Mouse (Mus musculus) A20 (cell line): ENCODE results near the gene Slc22a17.
"Not testable (repeated sequence)": the region's sequence is repeated elsewhere in the genome, so short reads cannot be mapped to it uniquely, and the experiment has no call there.

ENCODE experiments used
- DNase-seq: peaks from one replicate; pipeline ENCODE4 v3.0.0-alpha.2; 2011; ENCODE audit warnings: low read depth, low spot score

The Slc22a17 gene

DNA sequence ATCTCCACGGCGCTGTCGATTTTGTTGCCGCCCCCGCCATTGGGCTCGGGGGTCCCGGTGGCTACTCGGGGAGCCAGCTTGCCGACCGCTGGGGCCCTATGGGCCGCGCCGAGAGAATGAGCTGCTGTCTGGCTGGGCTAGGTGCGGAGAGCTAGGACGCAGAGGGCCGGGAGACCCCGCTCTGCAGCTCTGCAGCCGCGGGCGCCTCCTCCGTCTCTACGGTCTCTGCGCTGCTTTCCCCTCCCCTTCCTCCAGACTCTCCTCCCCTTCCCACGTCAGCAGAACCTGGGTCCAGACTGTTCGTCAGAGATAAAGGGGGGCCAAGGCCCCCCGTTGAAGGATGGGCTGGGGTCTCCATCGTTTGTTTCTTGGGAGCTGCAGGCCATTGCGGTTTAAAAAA lies at the start of gene Slc22a17:
Gene Slc22a17, minus strand, starts transcription at position 247 of the 400 bp plus-strand sequence.
- DNase-seq = no peak

DNA sequence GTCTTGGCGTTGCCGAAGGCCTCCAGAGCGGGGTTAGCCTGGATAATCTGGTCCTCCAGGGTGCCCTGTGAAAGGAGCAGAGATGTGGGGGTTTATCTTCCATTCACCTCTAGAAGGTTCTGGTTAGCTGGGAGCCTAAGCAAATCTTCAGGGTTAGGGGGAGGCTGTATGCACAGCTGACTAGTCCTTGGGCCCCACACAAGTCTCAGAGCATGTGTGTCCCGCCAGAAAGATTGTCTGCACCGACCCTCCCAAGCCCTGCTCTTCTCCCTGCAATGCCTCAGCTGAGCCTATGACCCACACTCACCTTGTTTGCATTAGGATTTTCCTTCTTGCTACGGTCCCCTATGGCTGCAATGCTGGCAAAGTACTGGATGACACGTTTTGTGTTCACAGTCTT lies 49.8 kb upstream of the Slc22a17 start:
- no peak for DNase-seq

DNA sequence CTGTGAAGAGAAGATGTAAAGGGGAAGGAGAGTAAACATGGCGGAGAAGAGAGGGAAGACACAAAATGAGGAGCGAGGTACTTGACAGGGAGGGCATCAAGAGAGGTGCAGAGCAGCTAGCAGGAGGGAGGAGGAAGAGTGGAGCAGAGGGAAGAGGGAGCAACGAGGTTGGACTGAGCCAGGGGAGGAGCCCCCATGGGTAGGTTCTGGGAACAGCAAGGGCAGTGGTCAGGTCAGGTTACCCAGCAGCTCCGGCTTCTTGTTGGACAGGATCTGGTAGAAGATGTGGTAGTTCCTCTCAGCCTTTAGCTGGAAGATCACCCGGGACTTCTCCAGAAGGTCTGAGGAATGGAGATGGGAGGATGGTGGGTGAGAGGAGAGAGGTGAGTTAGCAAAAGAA lies 48.6 kb upstream of the Slc22a17 start:
- no peak for DNase-seq

DNA sequence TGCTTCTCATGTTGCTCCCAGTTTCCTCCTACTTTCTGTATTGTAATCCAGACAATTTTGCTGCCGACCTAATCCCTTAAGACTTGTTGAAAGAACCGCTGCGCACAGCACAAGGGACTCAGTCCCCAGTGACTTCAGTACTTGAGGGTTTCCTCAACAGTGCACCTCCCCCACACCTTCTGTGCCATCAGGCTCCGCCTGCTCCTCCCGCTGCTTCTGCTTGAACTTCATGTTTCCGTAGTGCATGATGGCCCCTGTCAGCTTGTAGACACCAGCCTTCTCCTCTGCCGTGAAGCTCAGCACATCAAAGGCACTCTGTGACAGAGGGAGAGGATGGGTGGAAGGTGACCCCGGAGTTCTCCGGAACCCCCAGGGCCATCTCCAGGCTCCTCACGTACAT lies 47.8 kb upstream of the Slc22a17 start:
- no peak for DNase-seq

DNA sequence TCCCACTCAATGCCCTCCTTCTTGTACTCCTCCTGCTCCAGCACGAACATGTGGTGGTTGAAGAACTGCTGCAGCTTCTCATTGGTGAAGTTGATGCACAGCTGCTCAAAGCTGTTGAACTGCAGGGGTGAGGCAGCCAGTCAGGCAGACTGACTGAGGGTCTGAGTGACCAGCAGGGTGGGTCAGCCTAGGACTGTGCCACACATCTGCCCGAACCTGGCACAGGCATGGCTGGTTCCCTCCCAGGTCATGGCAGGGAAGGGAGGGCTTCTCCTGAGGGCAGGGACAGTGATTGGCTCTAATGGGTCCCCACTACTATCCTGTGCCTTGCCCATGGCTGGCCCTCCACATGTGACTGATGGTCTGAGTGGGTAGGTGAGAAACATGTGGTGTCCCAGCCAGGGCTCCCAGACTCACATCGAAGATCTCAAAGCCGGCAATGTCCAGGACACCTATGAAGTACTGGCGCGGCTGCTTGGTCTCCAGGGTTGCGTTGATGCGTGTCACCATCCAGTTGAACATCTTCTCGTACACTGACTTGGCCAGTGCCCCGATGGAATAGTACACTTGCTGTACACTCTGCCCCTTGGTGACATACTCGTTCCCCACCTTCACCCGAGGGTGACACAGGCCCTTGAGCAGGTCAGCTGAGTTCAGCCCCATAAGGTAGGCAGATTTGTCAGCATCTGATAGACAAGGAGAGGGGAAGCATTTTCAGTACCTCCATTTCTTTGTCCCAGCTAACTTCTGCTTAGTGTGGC lies 47.1 kb upstream of the Slc22a17 start:
- not testable (repeated sequence) for DNase-seq

DNA sequence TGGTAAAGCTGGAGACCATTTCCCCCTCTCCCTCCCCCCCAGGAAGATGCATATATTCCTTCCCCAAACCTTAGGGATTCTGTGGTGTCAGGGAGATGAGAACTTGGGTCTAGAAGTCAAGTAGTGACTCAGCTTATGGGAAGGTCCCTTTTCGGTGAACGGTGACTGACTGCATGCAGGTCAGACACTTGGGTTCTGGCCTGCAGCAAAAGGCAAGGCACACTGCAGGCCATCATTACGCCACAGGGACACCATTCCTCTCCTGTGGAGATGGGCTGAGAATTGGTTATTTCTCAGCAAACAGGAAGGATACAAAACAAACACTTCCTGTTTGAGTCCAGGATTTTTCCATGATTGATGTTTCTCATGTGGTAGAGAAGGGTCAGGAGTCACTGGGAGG lies 46.3 kb upstream of the Slc22a17 start:
- DNase-seq = no peak

DNA sequence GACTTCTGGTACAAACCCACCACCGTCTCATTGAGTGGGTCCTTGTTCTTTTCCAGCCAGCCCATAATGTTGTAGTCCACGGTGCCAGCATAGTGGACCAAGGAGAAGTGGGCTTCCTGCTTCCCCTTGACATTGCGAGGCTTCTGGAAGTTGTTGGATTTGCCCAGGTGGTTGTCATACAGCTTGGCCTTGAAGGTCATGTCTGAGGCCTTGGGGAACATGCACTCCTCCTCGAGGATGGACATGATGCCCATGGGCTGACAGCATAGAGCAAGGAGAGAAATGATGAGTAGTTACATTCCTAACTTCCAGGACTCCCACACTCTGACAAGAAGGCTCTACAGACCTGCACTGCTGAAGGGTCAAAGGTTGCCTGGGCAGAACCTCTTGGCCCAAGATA lies 45.6 kb upstream of the Slc22a17 start:
- DNase-seq = no peak

DNA sequence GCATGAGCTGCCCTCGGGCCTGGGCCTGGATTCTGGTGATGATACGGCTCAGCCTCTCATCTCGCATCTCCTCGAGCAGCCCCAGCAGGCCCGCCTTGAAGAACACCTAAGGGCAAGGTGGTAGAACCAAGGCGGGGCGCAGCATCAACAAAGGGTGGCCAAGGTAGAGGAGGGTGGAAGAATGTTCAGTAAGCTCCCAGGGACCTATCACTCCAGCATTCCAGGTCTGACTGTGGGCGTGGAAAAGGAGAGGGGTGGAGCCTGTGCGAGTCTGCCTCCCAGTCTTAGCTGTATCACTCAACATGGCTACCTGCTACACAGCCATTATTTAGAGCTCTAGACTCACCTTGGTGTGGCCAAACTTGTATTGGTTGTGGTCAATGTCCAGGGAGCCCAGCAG lies 43.6 kb upstream of the Slc22a17 start:
- no peak for DNase-seq

DNA sequence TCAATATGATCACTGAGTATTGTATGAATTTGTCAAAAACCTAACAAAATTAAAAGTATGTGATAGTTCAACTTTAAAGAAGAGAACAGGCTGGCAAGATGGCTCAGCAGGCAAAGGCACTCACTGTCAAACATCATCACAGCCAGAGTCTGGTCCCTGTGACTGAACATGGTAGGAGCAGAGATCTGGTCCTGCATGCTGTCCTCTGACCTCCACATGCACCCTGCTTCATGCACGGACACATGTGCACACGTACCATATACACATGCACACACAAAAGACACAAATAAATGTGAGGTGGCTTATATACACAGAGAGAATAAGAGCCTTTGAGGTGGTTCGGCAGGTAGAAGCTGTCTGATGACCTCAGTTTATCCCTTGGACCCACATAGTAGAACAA lies 42.5 kb upstream of the Slc22a17 start:
- no peak for DNase-seq

DNA sequence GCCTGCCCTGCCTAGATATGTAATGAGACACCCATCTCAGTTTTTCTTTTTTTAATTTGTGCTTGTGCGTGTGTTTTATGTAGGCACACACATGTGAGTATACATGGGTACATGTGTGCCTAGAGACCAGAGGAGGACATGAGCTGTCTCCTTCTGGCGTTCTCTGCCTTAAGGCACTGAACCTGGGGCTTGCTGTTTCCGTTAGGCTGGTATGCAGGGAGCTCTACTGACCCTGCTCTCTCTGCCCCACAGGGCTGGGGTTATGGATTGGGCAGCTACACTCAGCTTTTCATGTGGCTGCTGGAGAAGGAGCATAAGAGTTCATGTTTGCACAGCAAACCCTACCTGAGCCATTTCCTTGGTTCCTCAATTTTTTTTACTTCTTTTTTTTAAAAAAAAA lies 41.5 kb upstream of the Slc22a17 start:
- DNase-seq = no peak

DNA sequence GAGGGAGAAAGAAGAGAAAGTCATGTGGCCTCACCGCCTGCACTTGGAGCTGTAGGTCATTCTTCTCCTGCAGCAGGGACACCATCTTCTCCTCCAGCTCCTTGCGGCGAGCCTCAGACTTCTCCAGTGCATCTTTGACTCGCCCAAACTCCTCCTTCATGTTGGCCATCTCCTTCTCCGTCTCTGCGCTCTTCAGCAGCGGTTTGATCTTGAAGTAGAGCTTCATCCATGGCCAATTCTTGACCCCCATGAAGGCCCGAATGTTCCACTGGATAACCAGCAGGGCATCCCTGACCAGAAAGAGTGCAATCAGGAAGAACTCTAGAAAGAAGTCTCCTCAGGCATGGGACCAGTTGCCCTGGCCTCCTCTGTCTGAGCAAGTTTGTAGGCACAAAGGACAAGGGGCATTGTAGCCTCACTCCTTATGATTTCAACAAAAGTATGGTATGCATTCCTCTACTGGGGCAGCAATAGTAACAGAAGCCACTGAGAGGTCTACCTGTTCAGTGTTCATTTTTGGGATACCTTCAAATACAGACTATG lies 40.8 kb upstream of the Slc22a17 start:
- no peak for DNase-seq

DNA sequence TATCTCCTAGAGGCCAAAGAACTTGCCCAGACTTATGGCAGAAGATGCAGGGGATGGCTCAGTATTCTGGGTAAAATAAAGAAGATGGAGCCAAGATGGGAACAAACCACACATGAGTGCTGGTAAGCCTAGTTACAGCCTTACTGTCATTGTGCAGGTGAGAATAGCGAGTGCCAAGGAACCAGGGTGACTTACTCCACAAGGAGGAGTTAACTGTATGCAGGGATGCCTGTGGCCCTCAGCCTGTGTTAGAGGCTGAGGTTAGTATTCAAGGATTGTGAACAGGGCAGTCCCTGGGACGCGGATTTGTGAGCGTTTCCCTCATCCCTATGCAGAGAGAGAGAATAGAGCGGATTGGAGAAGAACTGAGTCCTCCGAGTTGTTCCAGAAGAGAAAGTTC lies 38.7 kb upstream of the Slc22a17 start:
- no peak for DNase-seq

DNA sequence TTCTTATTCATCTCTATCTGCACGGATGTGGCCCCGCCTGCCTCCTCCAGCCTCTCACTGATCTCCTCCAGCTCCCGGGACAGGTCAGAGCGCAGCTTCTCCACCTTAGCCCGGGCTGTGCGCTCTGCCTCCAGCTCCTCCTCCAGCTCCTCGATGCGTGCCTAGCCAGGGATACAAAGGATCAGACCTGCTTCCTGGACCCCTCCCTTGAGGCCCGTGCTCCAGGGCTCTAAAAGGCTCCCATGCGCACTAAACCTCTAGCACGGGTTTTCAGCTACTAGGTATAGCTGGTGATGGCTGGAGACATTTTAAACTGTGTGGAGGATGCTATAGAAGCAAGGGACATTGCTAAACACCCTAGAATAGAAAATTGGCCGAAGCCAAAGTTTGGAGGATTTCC lies 37.6 kb upstream of the Slc22a17 start:
- DNase-seq = no peak

DNA sequence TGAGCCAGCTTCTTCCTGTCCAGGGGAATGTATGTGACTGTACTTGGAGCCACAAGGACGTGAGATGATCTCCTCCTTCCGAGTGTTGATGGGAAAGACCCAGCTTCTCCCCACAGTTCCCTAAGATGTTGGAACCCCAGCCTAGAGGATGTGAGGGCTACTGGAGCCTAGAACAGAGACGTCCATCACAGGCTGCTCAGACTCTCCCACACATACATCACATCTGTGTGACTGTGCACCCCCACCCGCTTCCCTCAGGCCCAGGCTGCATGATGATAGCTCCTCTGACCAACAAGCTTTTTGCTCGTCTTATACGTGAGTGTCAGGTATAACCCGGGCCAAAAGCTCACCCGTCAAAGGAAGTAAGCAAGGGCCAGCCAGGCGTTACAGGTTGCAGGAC lies 35.8 kb upstream of the Slc22a17 start:
- no peak for DNase-seq

DNA sequence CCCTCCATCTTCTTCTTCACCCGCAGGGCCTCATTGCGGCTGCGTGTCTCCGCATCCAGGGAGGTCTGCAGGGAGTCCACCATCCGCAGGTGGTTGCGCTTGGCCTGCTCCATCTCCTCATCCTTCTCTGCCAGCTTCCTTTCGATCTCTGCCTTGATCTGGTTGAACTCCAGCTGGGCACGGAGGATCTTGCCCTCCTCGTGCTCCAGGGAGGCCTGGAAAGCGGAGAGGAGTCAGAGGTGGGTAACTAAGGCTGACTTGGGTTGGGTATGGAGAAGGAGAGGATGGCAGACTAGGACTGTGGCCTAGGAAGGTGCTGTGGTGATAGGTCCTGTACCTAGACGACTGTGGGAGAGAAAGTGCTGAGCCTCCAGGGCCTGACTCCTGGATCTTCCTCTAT lies 34.1 kb upstream of the Slc22a17 start:
- DNase-seq = not testable (repeated sequence)

DNA sequence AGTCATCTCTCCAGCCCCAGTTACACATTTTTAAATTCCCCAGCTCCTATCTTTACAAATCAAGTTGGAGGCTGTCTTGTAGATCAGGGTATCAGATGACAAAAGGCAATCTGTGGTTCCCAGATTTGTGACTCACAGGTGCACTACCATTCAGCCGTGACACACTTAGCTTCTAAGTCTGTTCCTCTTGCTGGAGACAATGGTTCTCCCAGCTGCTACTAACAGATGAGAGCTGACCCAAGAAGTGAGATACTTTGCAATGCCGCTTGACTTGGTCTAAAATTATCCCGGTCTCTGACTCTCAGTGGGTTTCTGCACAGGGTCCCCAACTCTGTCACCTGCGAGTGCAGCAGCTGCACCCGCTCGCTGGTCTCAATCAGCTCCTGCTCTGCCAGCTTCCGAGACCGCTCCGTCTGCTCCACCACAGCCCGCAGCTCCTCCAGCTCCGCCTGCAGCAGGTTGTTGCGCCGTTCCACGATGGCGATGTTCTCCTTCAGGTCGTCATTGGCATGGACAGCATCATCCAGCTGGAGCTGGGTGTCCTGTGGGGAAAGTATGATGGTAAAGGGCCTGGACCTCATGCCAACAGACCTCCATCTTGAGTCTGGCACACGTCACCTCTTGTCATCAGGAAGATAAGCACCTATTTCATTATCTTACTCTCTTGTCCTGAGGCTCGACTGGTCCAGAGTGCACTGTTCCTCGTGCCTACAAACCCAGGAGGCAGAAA lies 33.2 kb upstream of the Slc22a17 start:
- peak; percentile 88 for DNase-seq

DNA sequence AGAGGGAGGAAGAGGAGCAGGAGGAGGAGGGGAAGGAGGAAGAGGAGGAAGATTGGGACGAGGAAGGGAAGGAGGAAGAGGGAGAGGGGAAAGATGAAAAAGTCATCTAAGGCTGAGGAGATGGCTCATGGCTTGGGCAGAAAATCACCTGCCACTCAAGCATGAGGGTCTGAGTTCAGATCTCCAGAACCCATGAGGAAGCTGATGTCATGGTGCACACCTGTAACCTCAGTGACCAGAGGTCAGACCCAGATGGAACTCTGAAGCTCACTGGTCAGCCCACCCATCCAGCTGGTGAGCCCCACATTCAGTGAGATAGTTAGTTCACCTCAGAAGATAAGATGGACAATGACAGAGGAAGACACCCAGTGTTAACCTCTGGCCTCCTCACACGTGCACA lies 32.0 kb upstream of the Slc22a17 start:
- peak; percentile 9 for DNase-seq

DNA sequence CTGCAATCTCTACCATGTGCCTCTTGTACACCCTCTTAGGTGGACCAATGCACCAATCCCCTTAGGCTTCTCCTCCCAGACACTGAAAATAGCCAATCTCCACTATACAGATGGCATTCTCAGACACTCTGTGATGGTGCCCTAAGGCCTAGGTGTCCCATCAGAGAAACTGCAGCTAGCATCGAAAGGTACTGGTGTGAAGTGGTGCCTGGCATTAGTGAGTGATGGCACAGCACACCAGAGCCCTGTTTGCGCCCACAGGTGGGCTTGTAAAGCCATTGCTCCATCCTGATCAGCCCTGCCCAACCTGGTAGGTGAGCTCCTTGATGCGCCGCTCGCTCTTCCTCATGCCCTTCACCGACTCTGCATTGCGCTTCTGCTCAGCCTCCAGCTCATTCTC lies 31.0 kb upstream of the Slc22a17 start:
- no peak for DNase-seq

DNA sequence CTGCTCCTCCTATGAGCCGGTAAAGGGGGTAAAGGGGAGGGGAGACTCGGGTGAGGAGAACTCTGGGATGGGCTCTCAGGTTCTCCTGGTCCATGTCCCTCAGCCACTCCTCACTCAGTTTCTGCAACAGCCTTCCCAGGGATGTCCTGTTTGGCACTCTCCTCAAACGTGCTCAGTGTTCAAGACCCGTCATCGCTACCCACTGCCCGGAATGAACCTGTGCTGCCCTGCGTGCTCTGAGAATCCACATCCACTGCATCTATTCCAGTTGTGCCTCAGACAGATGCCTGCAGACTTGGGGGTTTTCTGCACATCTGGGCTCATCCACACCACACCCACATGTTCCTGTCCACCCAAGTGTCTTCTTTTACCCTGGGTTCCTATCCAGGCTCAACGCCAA lies 29.5 kb upstream of the Slc22a17 start:
- DNase-seq = no peak

DNA sequence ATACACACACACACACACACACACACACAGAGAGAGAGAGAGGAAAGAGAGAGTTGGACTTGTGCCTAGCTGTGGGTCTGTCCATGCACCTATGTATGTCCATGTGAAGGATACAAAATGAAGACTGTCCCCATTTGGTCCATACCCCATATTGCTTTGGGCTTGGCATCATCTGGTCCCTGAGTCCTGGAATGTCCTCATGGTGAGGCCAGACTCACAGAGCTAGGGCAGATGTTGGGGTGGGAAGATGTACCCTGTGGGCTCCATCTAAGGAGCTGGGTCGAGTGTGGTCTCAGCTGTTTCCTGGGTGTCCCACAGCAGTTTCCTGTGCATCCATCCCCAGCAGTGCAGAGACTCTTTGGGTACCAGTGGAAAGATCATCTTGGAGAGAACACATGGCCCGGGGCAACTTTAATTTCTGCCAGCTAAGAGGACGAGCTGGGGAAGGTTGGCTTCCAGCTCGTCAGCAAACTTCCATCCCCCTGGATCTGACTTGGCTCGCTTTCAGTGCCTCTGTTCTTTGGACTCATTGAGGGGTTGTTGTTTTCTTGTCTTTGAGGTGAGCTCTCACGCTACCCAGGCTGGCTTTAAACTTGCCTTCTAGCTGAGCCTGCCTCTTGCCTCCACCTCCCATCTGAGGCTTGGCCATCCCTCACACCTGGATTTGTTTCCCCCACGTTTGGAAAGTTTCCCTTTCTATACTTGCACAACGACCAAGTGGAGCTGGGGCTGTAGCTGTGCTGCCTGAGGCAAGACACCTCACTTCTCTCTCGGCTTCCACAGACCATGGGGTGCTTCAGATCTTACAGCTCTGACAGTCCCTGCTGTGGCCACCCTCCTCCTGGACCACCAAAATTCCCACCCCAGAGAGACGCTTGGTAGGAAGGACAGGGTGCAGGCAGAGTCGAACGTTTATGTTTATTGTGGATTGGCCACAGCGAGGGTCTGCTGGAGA lies 28.4 kb upstream of the Slc22a17 start:
- no peak for DNase-seq

DNA sequence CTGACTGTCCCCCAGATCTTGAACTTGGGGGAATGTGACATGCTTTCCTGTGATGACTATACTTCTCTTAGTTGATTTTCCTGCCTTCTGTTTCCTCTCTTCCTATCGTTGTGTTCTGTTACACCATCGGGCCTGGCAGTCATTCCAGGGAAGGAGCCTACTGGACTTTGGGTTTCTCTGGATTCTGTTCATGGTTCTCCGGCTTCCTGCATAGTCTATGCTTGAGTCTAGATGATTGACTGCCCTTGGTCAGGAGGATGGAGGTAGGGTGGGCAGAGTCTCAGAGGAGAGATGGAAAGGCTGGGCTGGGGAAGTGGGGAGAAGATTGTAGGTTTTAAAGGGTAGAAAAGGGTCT lies 27.2 kb upstream of the Slc22a17 start:
- no peak for DNase-seq
